Mouse (Mus musculus) CH12.LX (cell line): Measurements from ENCODE around the gene Rabgap1l. TPM values are rescaled to one million over a fixed set of nuclear protein-coding genes. Genes with fewer than 3 reads are reported as not detected.

Experiments
- DNase-seq: peaks from one replicate; pipeline ENCODE4 v3.0.0-alpha.2; 2013; ENCODE audit errors: extremely low read depth
- H3K27ac ChIP-seq: 2 replicates; pipeline ENCODE4 v1.5.1; 2012; ENCODE audit warnings: low read depth, mild to moderate bottlenecking, control low read depth, moderate library complexity; ENCODE audit not compliant: insufficient read depth
- H3K27me3 ChIP-seq: replicated peaks from 2 replicates; pipeline ENCODE3; 2012; ENCODE audit warnings: inconsistent platforms
- H3K36me3 ChIP-seq, 2 experiments: replicated peaks in 1 of 2; 2 replicates each; pipeline versions ENCODE3 to v1.6.1; 2012; ENCODE audit warnings: inconsistent platforms in 1 of 2, low read length in 1 of 2, mild to moderate bottlenecking in 1 of 2, mixed read lengths in 1 of 2, moderate library complexity in 1 of 2; ENCODE audit not compliant: control insufficient read depth in 1 of 2, insufficient read depth in 1 of 2
- H3K4me1 ChIP-seq, 2 experiments: 2 replicates each; pipeline ENCODE4 v1.6.1; 2012; ENCODE audit warnings: inconsistent platforms in 1 of 2, moderate library complexity in 1 of 2; ENCODE audit not compliant: insufficient read depth in 2 of 2, control insufficient read depth in 1 of 2
- H3K4me2 ChIP-seq: 2 replicates; pipeline ENCODE4 v1.6.1; 2012; ENCODE audit warnings: low read depth, mild to moderate bottlenecking, control low read depth; ENCODE audit not compliant: poor library complexity, insufficient read depth, severe bottlenecking
- H3K4me3 ChIP-seq, 3 experiments: fragments of 150-350 bp in 1 of 3; sonication (generic) in 1 of 3; replicated peaks in 1 of 3; 2 replicates each; pipeline versions ENCODE3 to v1.5.1; 2011 to 2012; ENCODE audit warnings: low read depth in 2 of 3, low read length in 2 of 3, mild to moderate bottlenecking in 2 of 3, moderate library complexity in 2 of 3, control low read depth in 1 of 3, improper control_type of control experiment in 1 of 3, inconsistent platforms in 1 of 3, mixed read lengths in 1 of 3; ENCODE audit not compliant: poor library complexity in 1 of 3
- H3K79me2 ChIP-seq: replicated peaks from 2 replicates; pipeline ENCODE4 v1.6.1; 2012; ENCODE audit warnings: mild to moderate bottlenecking, moderate library complexity; ENCODE audit not compliant: control insufficient read depth, poor library complexity, insufficient read depth, severe bottlenecking; ENCODE audit errors: extremely low read depth
- H3K9ac ChIP-seq: 2 replicates; pipeline ENCODE4 v1.6.1; 2012; ENCODE audit warnings: low read depth, mild to moderate bottlenecking, control low read depth, moderate library complexity; ENCODE audit not compliant: insufficient read depth
- H3K9me3 ChIP-seq: replicated peaks from 2 replicates; pipeline ENCODE3; 2012; ENCODE audit warnings: low read length, inconsistent platforms, mixed read lengths
- CTCF ChIP-seq, 2 experiments: IDR thresholded peaks in 1 of 2; conservative IDR thresholded peaks in 1 of 2; 2 replicates each; pipeline ENCODE4 v1.5.1; 2011 to 2012; ENCODE audit warnings: low read depth in 2 of 2, low read length in 2 of 2, improper control_type of control experiment in 1 of 2, inconsistent platforms in 1 of 2, mild to moderate bottlenecking in 1 of 2, moderate library complexity in 1 of 2
- KAT2A ChIP-seq: IDR thresholded peaks from 2 replicates; pipeline ENCODE4 v1.6.1; 2012; ENCODE audit warnings: low read length, improper control_type of control experiment, inconsistent platforms; ENCODE audit not compliant: insufficient replicate concordance
- MAZ ChIP-seq: IDR thresholded peaks from 2 replicates; pipeline ENCODE4 v1.6.1; 2012; ENCODE audit warnings: low read depth, mild to moderate bottlenecking, inconsistent platforms, low read length, improper control_type of control experiment, moderate library complexity
- MEF2A ChIP-seq: IDR thresholded peaks from 2 replicates; pipeline ENCODE4 v1.6.1; 2014; ENCODE audit warnings: low read depth, mild to moderate bottlenecking, inconsistent platforms, low read length, improper control_type of control experiment, borderline replicate concordance
- MYC ChIP-seq: IDR thresholded peaks from 2 replicates; pipeline ENCODE4 v1.6.1; 2011; ENCODE audit warnings: low read depth, mild to moderate bottlenecking, improper control_type of control experiment, low read length
- RAD21 ChIP-seq: IDR thresholded peaks from 2 replicates; pipeline ENCODE4 v1.6.1; 2011; ENCODE audit warnings: low read depth, mild to moderate bottlenecking, low read length, improper control_type of control experiment, moderate library complexity
- RCOR1 ChIP-seq: conservative IDR thresholded peaks from 2 replicates; pipeline ENCODE4 v1.6.1; 2012; ENCODE audit warnings: low read depth, mild to moderate bottlenecking, inconsistent platforms, low read length, improper control_type of control experiment
- SIN3A ChIP-seq: IDR thresholded peaks from 2 replicates; pipeline ENCODE4 v1.6.1; 2012; ENCODE audit warnings: low read length, improper control_type of control experiment, inconsistent platforms
- SMC3 ChIP-seq: IDR thresholded peaks from 2 replicates; pipeline ENCODE4 v1.6.1; 2011; ENCODE audit warnings: low read depth, low read length, improper control_type of control experiment
- TCF12 ChIP-seq: IDR thresholded peaks from 2 replicates; pipeline ENCODE4 v1.6.1; 2014; ENCODE audit warnings: low read depth, mild to moderate bottlenecking, inconsistent platforms, low read length, improper control_type of control experiment
- UBTF ChIP-seq: IDR thresholded peaks from 2 replicates; pipeline ENCODE4 v1.6.1; 2012; ENCODE audit warnings: low read depth, mild to moderate bottlenecking, inconsistent platforms, low read length, improper control_type of control experiment, moderate library complexity
- ZC3H11A ChIP-seq: IDR thresholded peaks from 2 replicates; pipeline ENCODE4 v1.6.1; 2012; ENCODE audit warnings: low read depth, mild to moderate bottlenecking, inconsistent platforms, low read length, improper control_type of control experiment
- ZKSCAN1 ChIP-seq: IDR thresholded peaks from 2 replicates; pipeline ENCODE4 v1.6.1; 2012; ENCODE audit warnings: low read depth, inconsistent platforms, low read length, improper control_type of control experiment, borderline replicate concordance
- ZMIZ1 ChIP-seq: IDR thresholded peaks from 2 replicates; pipeline ENCODE4 v1.6.1; 2012; ENCODE audit warnings: low read depth, mild to moderate bottlenecking, inconsistent platforms, low read length, improper control_type of control experiment
- dilution Hi-C: fragments of 300-500 bp; cut with MboI; formaldehyde crosslinking; loops from 2 replicates; pipeline ENCODE4 v1.14.3; 2020; ENCODE audit warnings: low sequenced_read_pairs; ENCODE audit not compliant: extremely low pct_unique_long_range_greater_than_20kb, extremely low pct_ligation_motif_present
- in situ Hi-C: fragments of 300-500 bp; cut with MboI; formaldehyde crosslinking; loops from 3 replicates; pipeline ENCODE4 v1.14.3; 2019; ENCODE audit warnings: low sequenced_read_pairs, low pct_ligation_motif_present, low pct_unique_long_range_greater_than_20kb, mixed read lengths
- polyA plus RNA-seq: library from polyadenylated mRNA; unstranded; fragments of >175 nt; gene quantifications from 2 replicates; pipeline ENCODE4 v1.2.1, GENCODE M21; 2012; ENCODE audit warnings: low read depth; ENCODE audit not compliant: insufficient read length
- total RNA-seq, 2 experiments: library from RNA; depleted of rRNA; stranded (reverse); fragments of 300-350 nt in 1 of 2; fragments of >200 nt in 1 of 2; gene quantifications; 2 replicates each; pipeline ENCODE4 v1.2.3; 2012 to 2014

The Rabgap1l gene
- total and polyA plus RNA-seq, 3 experiments: 84.0 to 109 (median 85.6) TPM

- TF ChIP-seq MEF2A: no peak
- TF ChIP-seq RAD21: peak; percentile 96
- TF ChIP-seq RCOR1: no peak
- TF ChIP-seq CTCF (conservative IDR thresholded peaks at IDR 0.05 in 1 of 2, IDR thresholded peaks at IDR 0.05 in 1 of 2; ENCODE audit: low read depth in 2 of 2, low read length in 2 of 2): peak; percentile 23 to 94; a peak in 3 of 4 replicates
- TF ChIP-seq SIN3A: no peak
- TF ChIP-seq ZMIZ1: no peak
- TF ChIP-seq KAT2A: no peak
These were observed 608.5 kb downstream of the Rabgap1l start (continued) for GRCm38 (mm10) chr1:160184506-160184905.

GRCm38 (mm10) chr1:160181216-160181615, 611.8 kb downstream of the Rabgap1l start:
- H3K4me3 ChIP-seq: no peak overlapping the region
- peaks cover 2% of the 10 kb centered on the region for H3K27me3 ChIP-seq
- no peaks in the 10 kb centered on the region for H3K79me2 ChIP-seq
- TF ChIP-seq MYC (no peak), SMC3 (no peak), MAZ (no peak), UBTF (no peak), ZC3H11A (no peak)
- H3K4me1 ChIP-seq: peaks cover 2 to 38% of the 10 kb centered on the region in 2 experiments; a peak in 2 of 4 replicates
- H3K9me3 ChIP-seq: no peaks in the 10 kb centered on the region
- dilution Hi-C loops (no loop called here), in situ Hi-C loops (loop anchor here (5.0 to 25.0 kb wide), 2 partner anchors 79 to 294 kb away; no protein-coding TSS in a partner anchor)
- H3K9ac ChIP-seq: no peak overlapping the region
- H3K36me3 ChIP-seq: no peaks in the 10 kb centered on the region
- H3K27ac ChIP-seq: no peak overlapping the region
- no peak for DNase-seq
- peak overlapping the region; percentile 45; the same call in 1 of the 2 replicates for H3K4me2 ChIP-seq

- TF ChIP-seq ZC3H11A: no peak
- no peak for TF ChIP-seq ZKSCAN1
- TF ChIP-seq SIN3A: no peak
- no peak for TF ChIP-seq TCF12
- TF ChIP-seq, all 38 proteins: peak for 0
These were observed 616.1 kb downstream of the Rabgap1l start for GRCm38 (mm10) chr1:160176903-160177302.

More at GRCm38 (mm10) chr1:160176903-160177302, 616.1 kb downstream of the Rabgap1l start:
- Histone ChIP-seq H3K36me3 (no peaks in the 10 kb centered on the region), H3K4me2 (no peak overlapping the region), H3K27ac (no peak overlapping the region), H3K27me3 (peaks cover 2% of the 10 kb centered on the region), H3K9me3 (no peaks in the 10 kb centered on the region), H3K4me1 (peaks cover 2 to 25% of the 10 kb centered on the region in 2 experiments; a peak in 2 of 4 replicates), H3K9ac (no peak overlapping the region), H3K79me2 (no peaks in the 10 kb centered on the region), H3K4me3 (no peak overlapping the region)
- in situ Hi-C loops (loop anchor here (25.0 kb wide), 1 partner anchor 290 kb away; no protein-coding TSS in a partner anchor), dilution Hi-C loops (no loop called here)
- DNase-seq: no peak

Other genes starting within 250 kb of the Rabgap1l start
- 22.5 and 25.3 TPM in 2 replicates for gene Rc3h1, start 113.2 kb upstream of the Rabgap1l start, total RNA-seq (2012; rRNA removed)
- gene Rc3h1, start 113.2 kb upstream of the Rabgap1l start, total RNA-seq (2014; rRNA removed): 19.7 and 21.7 TPM in 2 replicates
- gene Rc3h1, start 113.2 kb upstream of the Rabgap1l start, polyA plus RNA-seq: 11.7 and 17.8 TPM in 2 replicates
- 154 and 204 TPM in 2 replicates for gene Serpinc1, start 185.4 kb upstream of the Rabgap1l start, total RNA-seq (2012; rRNA removed)
- gene Serpinc1, start 185.4 kb upstream of the Rabgap1l start, total RNA-seq (2014; rRNA removed): 193 and 202 TPM in 2 replicates
- gene Serpinc1, start 185.4 kb upstream of the Rabgap1l start, polyA plus RNA-seq: 143 and 149 TPM in 2 replicates
- 4.7 and 5.2 TPM in 2 replicates for gene Zbtb37, start 241.6 kb upstream of the Rabgap1l start, total RNA-seq (2012; rRNA removed)
- gene Zbtb37, start 241.6 kb upstream of the Rabgap1l start, total RNA-seq (2014; rRNA removed): 3.1 and 4.5 TPM in 2 replicates
- 3.6 and 4.8 TPM in 2 replicates for gene Zbtb37, start 241.6 kb upstream of the Rabgap1l start, polyA plus RNA-seq